Mouse (Mus musculus) heart, postnatal 0 days (tissue): ENCODE measurements around the gene Ccng1.

ENCODE experiments used
- CTCF ChIP-seq: IDR thresholded peaks from 2 replicates; pipeline ENCODE4 v1.5.1; 2016; ENCODE audit warnings: antibody characterized with exemption, control low read depth, low read depth
- EP300 ChIP-seq: IDR thresholded peaks from 2 replicates; pipeline ENCODE4 v1.6.1; 2016; ENCODE audit warnings: antibody characterized with exemption, low read depth

DNA sequence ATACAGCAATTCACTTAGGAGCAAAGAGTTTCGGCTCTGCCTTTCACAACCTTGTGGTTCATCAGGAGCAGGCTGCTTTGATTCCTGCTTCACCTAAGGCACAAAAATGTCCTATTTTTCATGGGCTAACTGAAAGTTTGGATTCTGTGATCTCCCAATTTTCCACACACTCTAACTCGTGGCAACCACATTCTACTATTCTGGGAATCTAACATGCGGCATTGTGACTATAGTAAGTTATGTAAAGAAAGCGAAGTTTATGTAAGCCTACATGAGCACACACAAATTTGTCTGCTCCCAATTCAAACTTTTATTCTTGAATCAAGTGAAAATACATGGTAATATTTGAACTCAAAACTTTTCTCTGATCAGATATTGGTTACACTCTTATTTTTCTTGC is 9.6 kb upstream of the Ccng1 start:
- TF ChIP-seq CTCF (no peak), EP300 (no peak)
